Mouse (Mus musculus) forebrain, embryonic 12.5 days (tissue): ENCODE results near the gene Gm9803. TPM values are rescaled to one million over a fixed set of nuclear protein-coding genes. Genes with fewer than 3 reads are reported as not detected.

Experiments
- ATAC-seq: fragments of 200-750 bp; cut with Nextera tagmentation; 2 replicates; pipeline ENCODE4 v1.8.0; 2017; ENCODE audit warnings: moderate TSS enrichment; ENCODE audit not compliant: low FRiP score
- H3K27ac ChIP-seq: fragments of 300-500 bp; sonication (generic); 2 replicates; pipeline ENCODE4 v1.5.1; 2016; ENCODE audit warnings: mild to moderate bottlenecking
- H3K27me3 ChIP-seq: fragments of 300-500 bp; sonication (generic); 2 replicates; pipeline ENCODE4 v1.6.1; 2016; ENCODE audit warnings: mild to moderate bottlenecking
- H3K36me3 ChIP-seq: fragments of 300-500 bp; sonication (generic); replicated peaks from 2 replicates; pipeline ENCODE4 v1.6.1; 2016; ENCODE audit warnings: mild to moderate bottlenecking
- H3K4me1 ChIP-seq: fragments of 300-500 bp; sonication (generic); 2 replicates; pipeline ENCODE4 v1.6.1; 2016
- H3K4me2 ChIP-seq: fragments of 300-500 bp; sonication (generic); 2 replicates; pipeline ENCODE4 v1.6.1; 2016; ENCODE audit warnings: mild to moderate bottlenecking, moderate library complexity
- H3K4me3 ChIP-seq: fragments of 300-500 bp; sonication (generic); replicated peaks from 2 replicates; pipeline ENCODE4 v1.5.1; 2016; ENCODE audit warnings: mild to moderate bottlenecking
- H3K9ac ChIP-seq: fragments of 300-500 bp; sonication (generic); 2 replicates; pipeline ENCODE4 v1.6.1; 2016; ENCODE audit warnings: mild to moderate bottlenecking
- H3K9me3 ChIP-seq: fragments of 300-500 bp; sonication (generic); 2 replicates; pipeline ENCODE4 v1.6.1; 2016
- WGBS: fragments of 180-500 bp; shearing (Covaris S2); methylation state at CpG from one replicate; pipeline ENCODE4 v1.1.7; 2016; 5-methylcytosine and 5-hydroxymethylcytosine counted together
- polyA plus RNA-seq: library from polyadenylated mRNA; unstranded; fragments of >200 nt; fragmentation: Nextera tagmentation; extraction: Ambion mirVana; gene quantifications from 2 replicates; pipeline ENCODE4 v1.2.1, GENCODE M21; 2016

Gm9803 gene
- polyA plus RNA-seq, 1 experiment from 2014 or later, result 14.1 TPM

DNA sequence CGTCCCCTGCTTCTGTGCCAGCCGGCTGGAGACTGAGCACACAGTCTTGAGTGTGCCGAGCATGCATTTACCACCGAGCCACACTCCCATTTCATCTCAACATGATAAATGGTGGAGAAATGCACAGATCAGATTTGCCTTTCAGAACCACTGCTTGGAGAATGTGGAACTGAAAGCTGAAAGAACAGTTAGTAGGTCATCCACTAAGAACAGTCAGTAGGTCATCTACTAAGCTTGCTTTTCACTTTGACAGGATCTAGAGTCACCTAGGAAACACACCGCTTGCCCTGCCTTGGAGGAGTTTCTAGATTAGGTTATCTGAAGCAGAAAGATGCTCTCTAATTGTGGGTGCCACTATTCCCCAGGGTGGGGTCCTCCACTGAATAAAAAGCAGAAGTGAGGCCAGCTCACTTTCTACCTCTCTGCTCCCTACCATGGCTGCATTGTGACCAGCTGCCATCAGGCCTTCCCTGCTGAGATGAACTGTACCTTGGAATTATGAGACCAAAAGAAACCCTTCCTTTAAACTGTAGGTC, 33.8 kb downstream of the Gm9803 start:
- H3K4me1 ChIP-seq, result no peaks in the 10 kb centered on the region
- no peaks in the 10 kb centered on the region for H3K27me3 ChIP-seq
- no peak overlapping the region for H3K9ac ChIP-seq
- WGBS, result 89% methylated on average over 5 of the region's 5 CpGs
- peaks cover 6% of the 10 kb centered on the region; the same call in 1 of the 2 replicates for H3K9me3 ChIP-seq
- no peak for ATAC-seq
- no peak overlapping the region for H3K4me2 ChIP-seq
- H3K36me3 ChIP-seq, result no peaks in the 10 kb centered on the region
- no peak overlapping the region for H3K27ac ChIP-seq
- no peak overlapping the region for H3K4me3 ChIP-seq

DNA sequence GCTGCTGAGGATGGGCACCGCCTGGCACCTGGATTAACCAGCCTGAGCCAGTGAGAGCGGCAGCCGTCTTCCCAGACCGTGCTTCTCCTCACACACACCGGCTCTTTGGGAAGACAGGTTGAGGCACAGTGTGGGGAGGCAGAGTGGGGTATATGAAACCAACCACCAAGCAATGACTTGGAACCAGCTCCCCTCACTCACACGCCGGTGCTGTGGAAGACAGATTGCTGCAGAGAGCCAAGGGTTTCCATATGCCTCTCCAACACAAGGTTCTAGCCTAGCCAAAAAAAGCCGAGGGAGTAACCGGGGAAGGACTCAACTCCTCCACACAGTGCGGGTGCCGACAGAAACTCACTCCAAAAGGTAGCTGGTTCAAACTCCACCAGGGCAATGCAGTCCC, 35.4 kb downstream of the Gm9803 start:
- Histone ChIP-seq H3K4me2 (no peak overlapping the region), H3K36me3 (no peaks in the 10 kb centered on the region), H3K9me3 (no peaks in the 10 kb centered on the region), H3K27me3 (no peaks in the 10 kb centered on the region), H3K9ac (no peak overlapping the region), H3K4me3 (no peak overlapping the region), H3K4me1 (no peaks in the 10 kb centered on the region), H3K27ac (no peak overlapping the region)
- ATAC-seq, result no peak
- WGBS, result 83% methylated on average over 11 of the region's 11 CpGs

DNA sequence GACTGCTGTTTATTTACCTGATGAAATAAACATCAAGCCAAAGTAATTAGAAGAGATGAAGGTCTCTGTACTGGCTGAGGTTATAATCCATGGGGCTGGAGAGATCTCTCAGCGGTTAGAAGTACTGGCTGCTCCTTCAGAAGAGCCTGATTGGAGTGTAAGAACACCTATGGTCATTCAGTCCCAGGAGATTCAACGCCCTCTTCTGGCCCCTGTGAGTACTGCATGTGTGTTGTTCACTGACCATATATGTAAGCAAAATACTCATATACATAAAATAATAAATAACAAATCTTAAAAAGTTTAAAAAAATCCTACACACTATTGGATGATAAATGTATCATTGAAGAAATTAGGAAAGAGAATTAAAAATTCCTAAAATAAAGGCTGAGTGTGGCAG, 36.9 kb downstream of the Gm9803 start:
- ATAC-seq, result no peak
- no peak overlapping the region for H3K4me2 ChIP-seq
- H3K9me3 ChIP-seq, result no peaks in the 10 kb centered on the region
- H3K9ac ChIP-seq, result no peak overlapping the region
- 32% methylated on average over 2 of the region's 2 CpGs for WGBS
- H3K4me1 ChIP-seq, result no peaks in the 10 kb centered on the region
- no peaks in the 10 kb centered on the region for H3K27me3 ChIP-seq
- H3K36me3 ChIP-seq, result no peaks in the 10 kb centered on the region
- H3K27ac ChIP-seq, result no peak overlapping the region
- no peak overlapping the region for H3K4me3 ChIP-seq

DNA sequence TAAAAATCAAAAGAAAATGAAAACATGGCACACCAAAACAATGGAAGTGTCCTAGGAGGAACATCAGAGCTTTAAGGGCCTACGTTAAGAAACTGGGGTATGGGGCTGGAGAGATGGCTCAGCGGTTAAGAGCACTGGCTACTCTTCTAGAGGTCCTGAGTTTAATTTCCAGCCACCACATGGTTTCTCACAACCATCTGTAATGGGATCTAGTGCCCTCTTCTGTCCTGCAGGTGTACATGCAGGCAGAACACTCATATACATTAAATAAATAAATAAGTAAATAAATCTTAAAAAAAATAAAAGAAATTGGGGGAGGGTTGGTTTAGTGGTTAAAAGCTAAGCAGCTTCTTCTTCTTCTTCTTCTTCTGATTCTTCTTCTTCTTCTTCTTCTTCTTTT, 37.4 kb downstream of the Gm9803 start:
- H3K9me3 ChIP-seq, result no peaks in the 10 kb centered on the region
- H3K9ac ChIP-seq, result no peak overlapping the region
- no peaks in the 10 kb centered on the region for H3K36me3 ChIP-seq
- H3K4me3 ChIP-seq, result no peak overlapping the region
- H3K4me2 ChIP-seq, result no peak overlapping the region
- no peak for ATAC-seq
- H3K27me3 ChIP-seq, result no peaks in the 10 kb centered on the region
- WGBS, result 90% methylated on average over 2 of the region's 2 CpGs
- H3K27ac ChIP-seq, result no peak overlapping the region
- no peaks in the 10 kb centered on the region for H3K4me1 ChIP-seq

Other genes starting within 250 kb of the Gm9803 start
- gene Bend3, start 45.3 kb upstream of the Gm9803 start, polyA plus RNA-seq, result 6.3 and 7.5 TPM in 2 replicates
- 60.8 and 63.4 TPM in 2 replicates for gene 1700021F05Rik, start 16.9 kb downstream of the Gm9803 start, polyA plus RNA-seq
- 501 and 537 TPM in 2 replicates for gene Cd24a, start 54.2 kb downstream of the Gm9803 start, polyA plus RNA-seq